Mouse (Mus musculus): ENCODE data around the gene Olfr979. TPM values are rescaled to one million over a fixed set of nuclear protein-coding genes. Genes with fewer than 3 reads are reported as not detected.
"Not testable (repeated sequence)": the region's sequence is repeated elsewhere in the genome, so short reads cannot be mapped to it uniquely, and the experiment has no call there.

The Olfr979 gene
- not detected in 2 replicates for polyA plus RNA-seq (2014; fragmentation: Nextera tagmentation; extraction: Ambion mirVana)

DNA sequence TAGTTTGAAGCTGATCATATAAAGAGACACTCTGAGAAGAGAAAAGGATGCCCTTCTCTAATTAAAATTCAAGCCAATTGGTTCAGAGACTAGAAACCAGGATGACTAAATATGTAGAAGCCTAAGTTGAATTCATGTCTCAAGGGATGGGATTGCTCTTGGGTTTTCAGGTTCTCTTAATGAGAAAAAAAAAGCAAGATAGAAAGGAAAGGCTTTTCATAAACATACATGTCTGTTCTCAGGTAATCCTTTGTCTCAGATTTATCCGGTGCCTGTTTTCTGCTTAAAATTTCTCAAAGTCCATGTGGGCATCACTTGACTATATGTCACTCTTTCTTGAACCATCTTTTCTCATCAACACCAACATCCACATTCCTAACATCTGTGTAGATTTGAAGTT, at the start of gene Olfr979:
Gene Olfr979 (minus strand): TSS at position 101 of the 400 bp plus-strand sequence.
- no peak for ATAC-seq (ENCODE audit: low read depth)
- Histone ChIP-seq H3K4me1 (ENCODE audit: control insufficient read depth, insufficient read depth, low read length) (no peaks in the 10 kb centered on the region), H3K27ac (ENCODE audit: low read depth, low read length) (no peak within 1 kb of the TSS), H3K9me3 (ENCODE audit: control insufficient read depth, low read length) (no peaks in the 10 kb centered on the region), H3K4me2 (ENCODE audit: low read depth, low read length) (no peak within 1 kb of the TSS), H3K36me3 (ENCODE audit: control insufficient read depth, insufficient read depth, low read length) (no peaks in the 10 kb centered on the region), H3K4me3 (ENCODE audit: low read depth, low read length) (no peak within 1 kb of the TSS), H3K27me3 (ENCODE audit: control insufficient read depth, insufficient read depth, low read length) (no peaks in the 10 kb centered on the region), H3K9ac (replicated peaks; ENCODE audit: low read depth, low read length) (no peak within 1 kb of the TSS)
- WGBS, result 100% methylated on average over 1 of the region's 1 CpGs

- Histone ChIP-seq H3K9ac (replicated peaks; ENCODE audit: low read depth, low read length) (no peak overlapping the region), H3K36me3 (ENCODE audit: control insufficient read depth, insufficient read depth, low read length) (no peaks in the 10 kb centered on the region), H3K9me3 (ENCODE audit: control insufficient read depth, low read length) (no peaks in the 10 kb centered on the region), H3K4me3 (ENCODE audit: low read depth, low read length) (no peak overlapping the region), H3K4me2 (ENCODE audit: low read depth, low read length) (no peak overlapping the region), H3K4me1 (ENCODE audit: control insufficient read depth, insufficient read depth, low read length) (no peaks in the 10 kb centered on the region), H3K27me3 (ENCODE audit: control insufficient read depth, insufficient read depth, low read length) (no peaks in the 10 kb centered on the region), H3K27ac (ENCODE audit: low read depth, low read length) (no peak overlapping the region)
- WGBS, result 93% methylated on average over 19 of the region's 19 CpGs
- no peak for ATAC-seq (ENCODE audit: low read depth)
These were observed 46.9 kb upstream of the Olfr979 start for GRCm38 (mm10) chr9:40050138-40050537.

- ATAC-seq (ENCODE audit: low read depth), result no peak
- Histone ChIP-seq H3K4me1 (ENCODE audit: control insufficient read depth, insufficient read depth, low read length) (no peaks in the 10 kb centered on the region), H3K9me3 (ENCODE audit: control insufficient read depth, low read length) (no peaks in the 10 kb centered on the region), H3K4me3 (ENCODE audit: low read depth, low read length) (no peak within 1 kb of the TSS), H3K36me3 (ENCODE audit: control insufficient read depth, insufficient read depth, low read length) (no peaks in the 10 kb centered on the region), H3K4me2 (ENCODE audit: low read depth, low read length) (no peak within 1 kb of the TSS), H3K9ac (replicated peaks; ENCODE audit: low read depth, low read length) (no peak within 1 kb of the TSS), H3K27me3 (ENCODE audit: control insufficient read depth, insufficient read depth, low read length) (no peaks in the 10 kb centered on the region), H3K27ac (ENCODE audit: low read depth, low read length) (no peak within 1 kb of the TSS)
- WGBS, result 70% methylated on average over 2 of the region's 2 CpGs
These were observed 17.9 kb upstream of the Olfr979 start, which contains the start of gene Olfr981 for GRCm38 (mm10) chr9:40021164-40021563. Gene Olfr981, plus strand, starts transcription at chr9:40021464.

DNA sequence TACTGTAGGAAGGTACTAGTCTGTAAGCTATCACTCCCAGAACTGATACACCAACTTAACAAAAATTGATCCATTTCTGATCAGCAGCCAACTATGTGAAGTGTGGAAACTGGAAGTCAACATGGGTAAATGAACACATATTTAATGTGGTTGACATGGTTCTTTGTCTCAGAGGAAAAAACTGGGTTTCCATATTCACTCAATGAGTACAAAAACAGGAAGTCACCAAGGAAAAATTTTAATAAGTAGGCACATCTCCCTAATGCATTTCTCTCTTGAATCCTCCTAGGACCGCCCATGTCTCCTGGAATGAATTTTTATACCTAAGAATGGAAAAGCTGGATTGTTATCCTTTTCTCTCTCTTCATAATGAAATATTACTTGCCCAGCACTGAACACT, 6.2 kb upstream of the Olfr979 start, which contains the start of gene Olfr980:
Gene Olfr980 (minus strand): TSS at position 101 of the 400 bp plus-strand sequence.
- H3K36me3 ChIP-seq (ENCODE audit: control insufficient read depth, insufficient read depth, low read length), result no peaks in the 10 kb centered on the region
- no peak for ATAC-seq (ENCODE audit: low read depth)
- no peaks in the 10 kb centered on the region for H3K27me3 ChIP-seq (ENCODE audit: control insufficient read depth, insufficient read depth, low read length)
- H3K4me1 ChIP-seq (ENCODE audit: control insufficient read depth, insufficient read depth, low read length), result no peaks in the 10 kb centered on the region
- no peak within 1 kb of the TSS for H3K9ac ChIP-seq (replicated peaks; ENCODE audit: low read depth, low read length)
- H3K4me3 ChIP-seq (ENCODE audit: low read depth, low read length), result no peak within 1 kb of the TSS
- H3K27ac ChIP-seq (ENCODE audit: low read depth, low read length), result no peak within 1 kb of the TSS
- H3K4me2 ChIP-seq (ENCODE audit: low read depth, low read length), result no peak within 1 kb of the TSS
- H3K9me3 ChIP-seq (ENCODE audit: control insufficient read depth, low read length), result no peaks in the 10 kb centered on the region
- whole genome bisulfite sequencing, result 94% methylated on average over 1 of the region's 1 CpGs

DNA sequence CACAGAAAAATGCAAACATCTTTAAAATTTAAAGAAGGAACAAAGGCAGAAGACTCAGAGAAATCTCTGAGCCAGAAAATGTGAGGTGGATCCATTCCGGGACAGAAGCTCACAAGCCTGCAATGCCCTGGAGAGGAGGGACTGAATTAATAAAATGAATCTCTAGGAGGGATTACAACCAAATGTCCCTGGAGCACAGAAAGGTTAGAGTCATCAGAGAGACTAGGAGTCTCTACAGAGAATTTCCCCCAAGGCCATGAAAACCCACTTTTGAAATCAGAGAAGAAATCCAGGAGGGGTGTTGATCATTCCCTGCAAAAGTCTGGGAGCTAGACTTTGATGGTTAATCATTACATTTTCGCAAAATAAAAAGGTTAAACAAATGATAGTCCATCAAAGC, 11.5 kb downstream of the Olfr979 start, which contains the start of gene Olfr978:
Gene Olfr978 (plus strand): TSS at position 301 of the 400 bp plus-strand sequence.
- H3K4me1 ChIP-seq (ENCODE audit: control insufficient read depth, insufficient read depth, low read length), result no peaks in the 10 kb centered on the region
- no peak within 1 kb of the TSS for H3K4me2 ChIP-seq (ENCODE audit: low read depth, low read length)
- H3K27me3 ChIP-seq (ENCODE audit: control insufficient read depth, insufficient read depth, low read length), result no peaks in the 10 kb centered on the region
- ATAC-seq (ENCODE audit: low read depth), result no peak
- no peak within 1 kb of the TSS for H3K4me3 ChIP-seq (ENCODE audit: low read depth, low read length)
- H3K9me3 ChIP-seq (ENCODE audit: control insufficient read depth, low read length), result no peaks in the 10 kb centered on the region
- H3K36me3 ChIP-seq (ENCODE audit: control insufficient read depth, insufficient read depth, low read length), result no peaks in the 10 kb centered on the region
- no peak within 1 kb of the TSS for H3K9ac ChIP-seq (replicated peaks; ENCODE audit: low read depth, low read length)
- WGBS, result 88% methylated on average over 2 of the region's 2 CpGs
- H3K27ac ChIP-seq (ENCODE audit: low read depth, low read length), result no peak within 1 kb of the TSS

DNA sequence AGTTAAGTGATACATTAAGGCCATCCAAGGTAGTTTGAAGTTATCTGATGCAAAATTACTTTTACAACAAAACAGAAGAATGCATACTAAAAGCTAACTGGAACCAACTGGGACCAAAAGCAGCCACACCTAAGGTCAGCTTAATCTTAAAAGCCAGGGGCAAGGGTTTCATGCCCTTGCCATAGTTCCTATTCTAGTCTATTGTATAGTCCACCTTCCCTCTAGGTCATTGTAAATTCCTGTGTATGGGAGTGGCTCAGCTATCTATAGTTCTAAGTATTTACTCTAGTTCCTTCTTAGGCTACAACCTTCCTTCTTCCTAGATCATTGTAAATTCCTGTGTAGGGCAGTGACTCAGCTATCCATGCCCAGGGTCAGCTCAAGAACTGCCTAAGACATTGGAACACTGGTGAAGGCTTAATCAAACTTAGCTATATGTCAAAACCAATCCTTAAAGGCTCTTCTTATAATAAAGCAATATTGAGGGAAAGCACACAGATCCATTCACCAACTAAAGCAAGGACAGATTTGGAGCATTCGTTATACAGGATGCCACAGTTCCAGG, 26.6 kb downstream of the Olfr979 start:
- H3K4me3 ChIP-seq (ENCODE audit: low read depth, low read length); H3K9ac ChIP-seq (replicated peaks; ENCODE audit: low read depth, low read length); H3K36me3 ChIP-seq (ENCODE audit: control insufficient read depth, insufficient read depth, low read length); H3K27ac ChIP-seq (ENCODE audit: low read depth, low read length); H3K4me2 ChIP-seq (ENCODE audit: low read depth, low read length); H3K27me3 ChIP-seq (ENCODE audit: control insufficient read depth, insufficient read depth, low read length); H3K4me1 ChIP-seq (ENCODE audit: control insufficient read depth, insufficient read depth, low read length); ATAC-seq (ENCODE audit: low read depth); H3K9me3 ChIP-seq (ENCODE audit: control insufficient read depth, low read length): not testable (repeated sequence)
- 91% methylated on average over 1 of the region's 1 CpGs for whole genome bisulfite sequencing

- H3K9me3 ChIP-seq (ENCODE audit: control insufficient read depth, low read length); H3K4me3 ChIP-seq (ENCODE audit: low read depth, low read length); H3K27me3 ChIP-seq (ENCODE audit: control insufficient read depth, insufficient read depth, low read length); ATAC-seq (ENCODE audit: low read depth); H3K27ac ChIP-seq (ENCODE audit: low read depth, low read length); H3K36me3 ChIP-seq (ENCODE audit: control insufficient read depth, insufficient read depth, low read length); H3K4me1 ChIP-seq (ENCODE audit: control insufficient read depth, insufficient read depth, low read length); H3K4me2 ChIP-seq (ENCODE audit: low read depth, low read length); H3K9ac ChIP-seq (replicated peaks; ENCODE audit: low read depth, low read length): not testable (repeated sequence)
- 82% methylated on average over 7 of the region's 9 CpGs for WGBS
These were observed 42.2 kb downstream of the Olfr979 start, which contains the start of gene Olfr976 for GRCm38 (mm10) chr9:39961033-39961432. Gene Olfr976, minus strand, starts transcription at chr9:39961133.

GRCm38 (mm10) chr9:39951946-39952345, 51.3 kb downstream of the Olfr979 start, which contains the start of gene Olfr975:
Gene Olfr975, minus strand, starts transcription at chr9:39952046.
- no peak for ATAC-seq (ENCODE audit: low read depth)
- H3K4me2 ChIP-seq (ENCODE audit: low read depth, low read length), result no peak within 1 kb of the TSS
- H3K9ac ChIP-seq (replicated peaks; ENCODE audit: low read depth, low read length), result no peak within 1 kb of the TSS
- no peak within 1 kb of the TSS for H3K4me3 ChIP-seq (ENCODE audit: low read depth, low read length)
- WGBS, result 74% methylated on average over 1 of the region's 1 CpGs
- H3K36me3 ChIP-seq (ENCODE audit: control insufficient read depth, insufficient read depth, low read length), result no peaks in the 10 kb centered on the region
- H3K27me3 ChIP-seq (ENCODE audit: control insufficient read depth, insufficient read depth, low read length), result no peaks in the 10 kb centered on the region
- no peak within 1 kb of the TSS for H3K27ac ChIP-seq (ENCODE audit: low read depth, low read length)
- no peaks in the 10 kb centered on the region for H3K9me3 ChIP-seq (ENCODE audit: control insufficient read depth, low read length)
- H3K4me1 ChIP-seq (ENCODE audit: control insufficient read depth, insufficient read depth, low read length), result no peaks in the 10 kb centered on the region

All from neural tube, embryonic 14.5 days (tissue).